Mouse (Mus musculus): ENCODE measurements at regions not wholly inside any gene's neighbourhood (a gene's known extent, or its start where the extent isn't known, plus 50 kb on each side); places are given as distances from the start of the nearest gene placed in this dataset.

GRCm38 (mm10) chr15:97151793-97152192 lies 95.1 kb upstream of the Pced1b start:
- H3K9ac ChIP-seq (replicated peaks; ENCODE audit: low read length, poor library complexity, severe bottlenecking) = peak overlapping the region; percentile 52
- H3K4me1 ChIP-seq (ENCODE audit: insufficient read depth, low read length) = peaks cover 8% of the 10 kb centered on the region; the same call in 1 of the 2 replicates
- ATAC-seq (ENCODE audit: low FRiP score) (peak; percentile 89), DNase-seq (ENCODE audit: low spot score) (peak; percentile 85)
- peak overlapping the region; percentile 18; the same call in 1 of the 2 replicates for H3K4me3 ChIP-seq (ENCODE audit: low read depth, low read length)
- no peaks in the 10 kb centered on the region for H3K27me3 ChIP-seq (ENCODE audit: insufficient read depth, low read length)
- H3K4me2 ChIP-seq (ENCODE audit: low read depth, low read length, poor library complexity, severe bottlenecking) = peak overlapping the region; percentile 41
- H3K27ac ChIP-seq (ENCODE audit: low read depth, low read length) = peak overlapping the region; percentile 89
- 23% methylated on average over 12 of the region's 12 CpGs for WGBS
- no peaks in the 10 kb centered on the region for H3K36me3 ChIP-seq (ENCODE audit: insufficient read depth, low read length)
- H3K9me3 ChIP-seq (ENCODE audit: low read length) = no peaks in the 10 kb centered on the region
- TF ChIP-seq CTCF (IDR thresholded peaks at IDR 0.05) = peak; percentile 28

- Histone ChIP-seq H3K27me3 (ENCODE audit: insufficient read depth, low read length) (no peaks in the 10 kb centered on the region), H3K4me2 (ENCODE audit: low read depth, low read length, poor library complexity, severe bottlenecking) (0 out of 2 replicates have a peak overlapping the region, but pooled peaks have one; percentile 12), H3K9me3 (ENCODE audit: low read length) (no peaks in the 10 kb centered on the region), H3K4me1 (ENCODE audit: insufficient read depth, low read length) (peaks cover 8% of the 10 kb centered on the region; the same call in 1 of the 2 replicates), H3K4me3 (ENCODE audit: low read depth, low read length) (no peak overlapping the region), H3K9ac (replicated peaks; ENCODE audit: low read length, poor library complexity, severe bottlenecking) (no peak overlapping the region), H3K27ac (ENCODE audit: low read depth, low read length) (peak overlapping the region; percentile 89), H3K36me3 (ENCODE audit: insufficient read depth, low read length) (no peaks in the 10 kb centered on the region)
- 73% methylated on average over 10 of the region's 10 CpGs for WGBS
- DNase-seq (ENCODE audit: low spot score) = peak; percentile 26
- peak; percentile 59 for TF ChIP-seq CTCF (IDR thresholded peaks at IDR 0.05)
- ATAC-seq (ENCODE audit: low FRiP score) = peak; percentile 48; the same call in 1 of the 2 replicates
These were observed 95.4 kb upstream of the Slc38a4 start for GRCm38 (mm10) chr15:97150983-97151735.

GRCm38 (mm10) chr15:97141958-97142357 lies 86.2 kb upstream of the Slc38a4 start:
- Histone ChIP-seq H3K36me3 (ENCODE audit: insufficient read depth, low read length) (no peaks in the 10 kb centered on the region), H3K9me3 (ENCODE audit: low read length) (no peaks in the 10 kb centered on the region), H3K9ac (replicated peaks; ENCODE audit: low read length, poor library complexity, severe bottlenecking) (no peak overlapping the region), H3K4me3 (ENCODE audit: low read depth, low read length) (no peak overlapping the region), H3K27ac (ENCODE audit: low read depth, low read length) (no peak overlapping the region), H3K4me1 (ENCODE audit: insufficient read depth, low read length) (no peaks in the 10 kb centered on the region), H3K4me2 (ENCODE audit: low read depth, low read length, poor library complexity, severe bottlenecking) (no peak overlapping the region), H3K27me3 (ENCODE audit: insufficient read depth, low read length) (no peaks in the 10 kb centered on the region)
- DNase-seq (ENCODE audit: low spot score) (no peak), ATAC-seq (ENCODE audit: low FRiP score) (no peak)
- TF ChIP-seq CTCF (IDR thresholded peaks at IDR 0.05) = no peak
- WGBS = 85% methylated on average over 2 of the region's 2 CpGs

- Histone ChIP-seq H3K9ac (replicated peaks; ENCODE audit: low read length, poor library complexity, severe bottlenecking) (no peak overlapping the region), H3K9me3 (ENCODE audit: low read length) (no peaks in the 10 kb centered on the region), H3K4me3 (ENCODE audit: low read depth, low read length) (no peak overlapping the region), H3K4me1 (ENCODE audit: insufficient read depth, low read length) (no peaks in the 10 kb centered on the region), H3K36me3 (ENCODE audit: insufficient read depth, low read length) (no peaks in the 10 kb centered on the region), H3K27me3 (ENCODE audit: insufficient read depth, low read length) (no peaks in the 10 kb centered on the region), H3K4me2 (ENCODE audit: low read depth, low read length, poor library complexity, severe bottlenecking) (no peak overlapping the region), H3K27ac (ENCODE audit: low read depth, low read length) (no peak overlapping the region)
- 89% methylated on average over 3 of the region's 3 CpGs for WGBS
- no peak for DNase-seq (ENCODE audit: low spot score)
- no peak for ATAC-seq (ENCODE audit: low FRiP score)
- TF ChIP-seq CTCF (IDR thresholded peaks at IDR 0.05) = no peak
These were observed 82.5 kb upstream of the Slc38a4 start for GRCm38 (mm10) chr15:97138265-97138664.

- no peaks in the 10 kb centered on the region for H3K4me1 ChIP-seq (ENCODE audit: insufficient read depth, low read length)
- ATAC-seq (ENCODE audit: low FRiP score) (no peak), DNase-seq (ENCODE audit: low spot score) (peak; percentile 87)
- TF ChIP-seq CTCF (IDR thresholded peaks at IDR 0.05) = peak; percentile 88
- H3K27ac ChIP-seq (ENCODE audit: low read depth, low read length) = no peak overlapping the region
- no peak overlapping the region for H3K9ac ChIP-seq (replicated peaks; ENCODE audit: low read length, poor library complexity, severe bottlenecking)
- H3K36me3 ChIP-seq (ENCODE audit: insufficient read depth, low read length) = no peaks in the 10 kb centered on the region
- no peak overlapping the region for H3K4me2 ChIP-seq (ENCODE audit: low read depth, low read length, poor library complexity, severe bottlenecking)
- no peaks in the 10 kb centered on the region for H3K9me3 ChIP-seq (ENCODE audit: low read length)
- no peak overlapping the region for H3K4me3 ChIP-seq (ENCODE audit: low read depth, low read length)
- WGBS = 8% methylated on average over 11 of the region's 11 CpGs
- H3K27me3 ChIP-seq (ENCODE audit: insufficient read depth, low read length) = no peaks in the 10 kb centered on the region
These were observed 79.5 kb upstream of the Slc38a4 start for GRCm38 (mm10) chr15:97135291-97135690.

- no peak for ATAC-seq (ENCODE audit: low FRiP score)
- Histone ChIP-seq H3K4me2 (ENCODE audit: low read depth, low read length, poor library complexity, severe bottlenecking) (no peak overlapping the region), H3K27me3 (ENCODE audit: insufficient read depth, low read length) (no peaks in the 10 kb centered on the region), H3K27ac (ENCODE audit: low read depth, low read length) (no peak overlapping the region), H3K36me3 (ENCODE audit: insufficient read depth, low read length) (no peaks in the 10 kb centered on the region), H3K4me1 (ENCODE audit: insufficient read depth, low read length) (no peaks in the 10 kb centered on the region), H3K9me3 (ENCODE audit: low read length) (no peaks in the 10 kb centered on the region), H3K9ac (replicated peaks; ENCODE audit: low read length, poor library complexity, severe bottlenecking) (no peak overlapping the region), H3K4me3 (ENCODE audit: low read depth, low read length) (no peak overlapping the region)
- DNase-seq (ENCODE audit: low spot score) = no peak
- 89% methylated on average over 8 of the region's 8 CpGs for WGBS
- no peak for TF ChIP-seq CTCF (IDR thresholded peaks at IDR 0.05)
These were observed 72.0 kb upstream of the Slc38a4 start for GRCm38 (mm10) chr15:97127771-97128170.
